Mouse (Mus musculus) ovary, adult 18-20 months (tissue): ENCODE measurements around the gene Slc5a11.

Source experiments
- DNase-seq: peaks from one replicate; pipeline ENCODE4 v3.0.0; 2022; ENCODE audit warnings: low spot score, mixed read lengths

The Slc5a11 gene

GRCm38 (mm10) chr7:123214365-123215075 is at the start of gene Slc5a11:
Slc5a11 (plus strand) TSS chr7:123214780.
- no peak for DNase-seq

- DNase-seq: no peak
Observed at GRCm38 (mm10) chr7:123167436-123167835, 47.1 kb upstream of the Slc5a11 start.

GRCm38 (mm10) chr7:123169618-123170017 is 45.0 kb upstream of the Slc5a11 start:
- DNase-seq: no peak

GRCm38 (mm10) chr7:123172101-123172500 is 42.5 kb upstream of the Slc5a11 start:
- no peak for DNase-seq

- no peak for DNase-seq
Observed at GRCm38 (mm10) chr7:123177215-123177614, 37.4 kb upstream of the Slc5a11 start.

- DNase-seq: no peak
Observed at GRCm38 (mm10) chr7:123181787-123182701, 32.5 kb upstream of the Slc5a11 start.

- DNase-seq: no peak
Observed at GRCm38 (mm10) chr7:123184891-123185290, 29.7 kb upstream of the Slc5a11 start.

GRCm38 (mm10) chr7:123186463-123186862 is 28.1 kb upstream of the Slc5a11 start:
- DNase-seq: no peak

- no peak for DNase-seq
Observed at GRCm38 (mm10) chr7:123187246-123187645, 27.3 kb upstream of the Slc5a11 start.

GRCm38 (mm10) chr7:123188462-123188861 is 26.1 kb upstream of the Slc5a11 start:
- no peak for DNase-seq

- DNase-seq: no peak
Observed at GRCm38 (mm10) chr7:123189762-123190161, 24.8 kb upstream of the Slc5a11 start.

- DNase-seq: no peak
Observed at GRCm38 (mm10) chr7:123191731-123192130, 22.8 kb upstream of the Slc5a11 start.

- DNase-seq: no peak
Observed at GRCm38 (mm10) chr7:123193201-123193600, 21.4 kb upstream of the Slc5a11 start.

GRCm38 (mm10) chr7:123194696-123195095 is 19.9 kb upstream of the Slc5a11 start:
- DNase-seq: no peak

- no peak for DNase-seq
Observed at GRCm38 (mm10) chr7:123196432-123196831, 18.1 kb upstream of the Slc5a11 start.

GRCm38 (mm10) chr7:123198695-123199094 is 15.9 kb upstream of the Slc5a11 start:
- no peak for DNase-seq

GRCm38 (mm10) chr7:123199151-123199550 is 15.4 kb upstream of the Slc5a11 start:
- no peak for DNase-seq

GRCm38 (mm10) chr7:123199656-123200206 is 14.8 kb upstream of the Slc5a11 start:
- no peak for DNase-seq

GRCm38 (mm10) chr7:123200722-123201121 is 13.9 kb upstream of the Slc5a11 start:
- no peak for DNase-seq

- no peak for DNase-seq
Observed at GRCm38 (mm10) chr7:123205261-123205660, 9.3 kb upstream of the Slc5a11 start.

GRCm38 (mm10) chr7:123207561-123207960 is 7.0 kb upstream of the Slc5a11 start:
- DNase-seq: no peak

- no peak for DNase-seq
Observed at GRCm38 (mm10) chr7:123209864-123210263, 4.7 kb upstream of the Slc5a11 start.

GRCm38 (mm10) chr7:123211461-123211860 is 3.1 kb upstream of the Slc5a11 start:
- no peak for DNase-seq
